Mouse (Mus musculus): Measurements from ENCODE around the gene Mfsd14a.

GRCm38 (mm10) chr3:116661870-116662414, 535 bp downstream of the Mfsd14a start:
- TF ChIP-seq POLR2A (IDR thresholded peaks at IDR 0.05; ENCODE audit: borderline replicate concordance, low read depth, low read length) (no peak), CTCF (IDR thresholded peaks at IDR 0.05; ENCODE audit: low read depth, low read length) (no peak)
